Mouse (Mus musculus) adrenal gland, adult (tissue): ENCODE measurements around the gene Ccr4.

Experiments used
- DNase-seq, 2 experiments: peaks; one replicate each; pipeline ENCODE4 v3.0.0; 2022 to 2023; ENCODE audit warnings: low spot score in 1 of 2; ENCODE audit not compliant: inconsistent age in 2 of 2

Ccr4 gene

GRCm38 (mm10) chr9:114504816-114505215 is at the start of gene Ccr4:
Gene Ccr4 (minus strand): TSS chr9:114504916.
- DNase-seq, result no peak

DNA sequence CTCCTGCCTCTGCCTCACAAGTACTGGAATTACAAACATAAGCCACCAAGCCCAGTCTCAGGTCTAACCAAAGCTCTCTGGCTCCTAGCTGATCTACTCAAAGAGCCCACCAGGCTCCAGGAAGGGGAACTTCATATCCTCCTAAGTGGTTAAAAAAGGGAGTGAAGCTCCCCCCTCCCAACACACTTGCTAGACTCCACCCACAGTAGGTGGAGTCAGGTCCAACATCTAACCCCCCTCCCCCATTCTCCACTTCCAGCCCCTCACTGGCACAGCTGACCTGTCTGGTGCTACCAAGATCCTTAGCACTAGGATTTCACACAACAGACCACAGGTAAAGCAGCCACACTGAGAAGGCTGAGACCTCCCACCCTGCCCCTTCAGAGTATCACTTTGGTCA is 49.1 kb upstream of the Ccr4 start:
- DNase-seq, result no peak

DNA sequence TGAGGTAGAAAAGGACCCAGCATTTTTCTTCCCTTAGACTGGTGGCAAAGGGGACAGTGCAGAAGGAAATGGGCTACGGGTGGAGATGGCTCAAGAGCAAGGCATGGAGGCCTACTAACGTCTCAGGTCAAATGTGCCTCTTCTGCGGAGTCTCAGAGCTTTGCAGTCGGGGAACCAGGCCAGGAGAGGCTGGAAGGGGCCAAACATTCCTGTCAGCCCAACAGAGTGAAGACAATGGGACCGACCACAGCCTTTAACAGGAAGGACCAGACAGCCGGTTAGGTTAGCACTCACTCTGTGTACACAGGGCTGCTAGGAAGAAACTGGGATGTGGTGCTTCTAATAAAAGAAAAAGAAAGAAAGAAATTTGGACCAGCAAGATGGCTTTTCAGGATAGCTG is 45.3 kb upstream of the Ccr4 start:
- no peak for DNase-seq

- DNase-seq, result no peak
These were observed 44.4 kb upstream of the Ccr4 start for GRCm38 (mm10) chr9:114549117-114549516.

DNA sequence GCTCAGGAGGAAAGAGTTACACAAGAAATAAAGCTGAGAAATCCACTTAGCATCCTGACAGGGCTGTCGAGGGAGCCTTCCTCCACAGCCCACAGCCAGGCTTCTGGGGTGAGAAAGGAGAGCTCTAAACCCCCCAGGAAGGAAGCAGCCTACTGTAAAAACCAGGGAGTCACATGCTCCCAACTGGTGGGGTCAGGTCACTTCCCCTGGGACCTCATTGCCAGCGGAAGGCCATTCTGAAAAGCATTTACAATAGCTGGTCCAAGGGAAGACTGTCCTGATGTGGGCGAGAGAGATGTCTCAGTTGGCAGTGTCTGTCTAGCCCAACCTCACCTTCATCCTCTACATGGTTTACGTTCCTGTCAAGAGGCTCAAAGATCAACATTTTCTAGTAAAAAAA is 43.8 kb upstream of the Ccr4 start:
- DNase-seq, result peak in 1 of 2 experiments; percentile 34

DNA sequence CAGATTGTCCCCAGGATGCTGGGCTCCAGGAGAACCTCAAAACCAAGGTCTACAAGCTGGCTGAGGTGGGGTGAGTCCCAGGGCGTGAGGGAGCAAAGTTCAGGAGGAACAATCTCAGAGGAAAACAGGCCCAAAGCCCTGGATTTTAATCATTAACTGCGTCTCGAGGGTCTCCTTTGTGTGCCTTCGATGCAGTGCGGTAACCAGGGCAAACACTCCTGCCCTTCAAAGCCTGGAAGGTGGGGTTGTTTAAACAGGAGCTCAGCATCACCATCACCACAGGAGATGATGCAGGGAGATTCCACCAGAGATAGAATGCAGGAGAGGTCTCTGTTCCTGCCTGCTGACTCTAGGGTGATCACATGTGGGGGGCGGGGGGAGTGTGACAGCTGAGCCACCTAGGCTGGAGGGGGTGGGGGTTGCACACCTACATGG is 42.9 kb upstream of the Ccr4 start:
- no peak for DNase-seq

DNA sequence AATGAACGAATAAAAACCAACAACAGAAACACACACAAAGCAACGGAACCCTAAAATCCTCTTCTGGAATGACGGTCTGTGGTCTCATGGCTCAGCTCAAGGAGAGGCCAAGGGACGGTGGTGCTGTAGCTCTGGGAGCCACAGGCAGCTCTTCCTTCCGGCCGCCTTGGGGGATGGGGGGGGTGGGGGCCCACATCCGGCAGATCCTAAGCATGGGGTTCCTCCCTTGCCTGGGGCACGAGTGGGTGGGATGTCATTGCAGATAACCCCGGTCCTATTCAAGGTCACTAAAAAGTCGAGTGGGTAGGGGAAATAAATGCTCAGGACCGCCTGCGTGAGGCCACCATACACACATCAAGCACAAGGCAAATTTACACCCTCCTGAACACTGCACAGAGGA is 42.0 kb upstream of the Ccr4 start:
- DNase-seq, result no peak

- no peak for DNase-seq
These were observed 40.2 kb upstream of the Ccr4 start for GRCm38 (mm10) chr9:114544754-114545393.

GRCm38 (mm10) chr9:114543882-114544753 is 39.4 kb upstream of the Ccr4 start:
- DNase-seq, result no peak

- peak; percentile 8 to 27 for DNase-seq
These were observed 36.6 kb upstream of the Ccr4 start for GRCm38 (mm10) chr9:114541279-114541741.

DNA sequence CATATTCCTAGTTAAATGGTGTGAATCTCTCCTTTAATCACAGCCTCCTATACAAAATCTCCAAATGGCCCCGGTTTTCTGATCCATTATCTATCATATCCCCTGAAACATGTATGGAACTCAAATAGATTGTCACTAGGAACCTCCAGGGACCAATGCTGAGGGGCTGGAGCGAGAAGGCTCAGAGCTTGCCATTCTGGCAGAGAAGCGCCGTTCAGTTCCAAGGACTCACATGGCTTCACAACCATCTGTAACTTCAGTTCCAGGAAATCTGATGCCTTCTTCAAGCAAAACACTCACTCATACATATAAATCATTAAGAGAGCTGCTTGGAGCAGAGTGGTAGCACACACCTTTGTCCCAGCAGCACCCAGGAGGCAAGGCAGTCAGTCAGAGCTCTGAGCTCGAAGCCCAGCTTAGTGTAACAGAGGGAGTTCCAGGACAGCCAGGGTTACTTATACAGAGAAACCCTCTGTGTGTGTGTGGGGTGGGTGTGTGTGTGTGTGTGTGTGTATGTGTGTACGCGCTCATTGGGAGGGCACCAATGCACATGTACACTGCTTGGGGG is 34.4 kb upstream of the Ccr4 start:
- DNase-seq, result peak in 1 of 2 experiments; percentile 26

GRCm38 (mm10) chr9:114536628-114537027 is 31.9 kb upstream of the Ccr4 start:
- DNase-seq, result no peak

- no peak for DNase-seq
These were observed 30.2 kb upstream of the Ccr4 start for GRCm38 (mm10) chr9:114534747-114535517.

- no peak for DNase-seq
These were observed 29.1 kb upstream of the Ccr4 start for GRCm38 (mm10) chr9:114533848-114534247.

- no peak for DNase-seq
These were observed 26.6 kb upstream of the Ccr4 start for GRCm38 (mm10) chr9:114531276-114531675.

- no peak for DNase-seq
These were observed 23.9 kb upstream of the Ccr4 start for GRCm38 (mm10) chr9:114528680-114529048.

- DNase-seq, result peak; percentile 17 to 26
These were observed 23.4 kb upstream of the Ccr4 start for GRCm38 (mm10) chr9:114527992-114528679.

GRCm38 (mm10) chr9:114527085-114527484 is 22.4 kb upstream of the Ccr4 start:
- DNase-seq, result peak; percentile 55 to 70

- no peak for DNase-seq
These were observed 21.9 kb upstream of the Ccr4 start for GRCm38 (mm10) chr9:114526581-114526980.

DNA sequence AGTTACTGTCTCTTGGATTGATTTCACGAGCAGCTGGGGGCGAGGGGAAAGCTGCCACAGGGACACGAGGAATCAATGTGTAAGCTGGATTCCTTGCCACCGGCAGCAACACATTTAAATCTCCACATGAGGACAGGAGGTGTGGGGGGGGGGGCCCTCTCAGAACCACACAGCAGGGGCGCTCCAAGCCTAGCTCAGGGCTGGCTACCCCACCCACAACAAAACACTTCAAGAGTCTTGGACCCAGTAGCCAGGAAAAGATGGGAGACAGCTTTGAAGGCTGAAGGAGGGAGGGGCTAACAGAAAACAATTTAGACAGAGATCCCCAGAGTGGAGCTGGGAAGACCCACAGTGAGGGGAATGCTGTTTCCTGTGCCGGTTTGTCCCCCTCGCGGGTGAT is 21.2 kb upstream of the Ccr4 start:
- no peak for DNase-seq
